Mouse (Mus musculus): ENCODE results near the gene Gm28372. TPM values are rescaled to one million over a fixed set of nuclear protein-coding genes. Genes with fewer than 3 reads are reported as not detected.

The Gm28372 gene
- total RNA-seq, 2 experiments from 2014 or later = not detected

GRCm38 (mm10) chr2:130411558-130412495 is 6.8 kb downstream of the Gm28372 start:
- DNase-seq = peak; percentile 83 to 92

DNA sequence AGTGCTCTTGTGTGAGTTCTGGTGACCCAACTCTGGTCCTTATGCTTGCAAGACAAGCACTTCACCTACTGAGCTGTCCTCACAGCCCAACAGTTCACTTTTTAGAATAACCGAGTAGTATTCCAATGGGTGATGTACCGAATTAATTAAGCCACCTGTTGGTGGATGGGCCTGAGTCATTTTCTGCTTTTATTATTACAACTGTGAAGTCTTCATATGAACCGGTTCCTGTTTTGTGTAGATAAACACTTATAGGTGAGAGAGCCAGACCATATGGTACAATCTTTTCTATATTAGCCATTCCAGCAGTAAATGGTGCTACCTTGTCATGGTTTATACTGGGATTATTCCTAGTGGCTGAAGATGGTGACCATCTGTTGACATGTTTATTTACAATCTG is 7.7 kb downstream of the Gm28372 start:
- DNase-seq = no peak

GRCm38 (mm10) chr2:130414094-130414856 is 9.2 kb downstream of the Gm28372 start:
- DNase-seq = no peak

GRCm38 (mm10) chr2:130421781-130422620 is 17.0 kb downstream of the Gm28372 start:
- no peak for DNase-seq

GRCm38 (mm10) chr2:130423397-130424125 is 18.5 kb downstream of the Gm28372 start:
- DNase-seq = peak; percentile 81 to 82

DNA sequence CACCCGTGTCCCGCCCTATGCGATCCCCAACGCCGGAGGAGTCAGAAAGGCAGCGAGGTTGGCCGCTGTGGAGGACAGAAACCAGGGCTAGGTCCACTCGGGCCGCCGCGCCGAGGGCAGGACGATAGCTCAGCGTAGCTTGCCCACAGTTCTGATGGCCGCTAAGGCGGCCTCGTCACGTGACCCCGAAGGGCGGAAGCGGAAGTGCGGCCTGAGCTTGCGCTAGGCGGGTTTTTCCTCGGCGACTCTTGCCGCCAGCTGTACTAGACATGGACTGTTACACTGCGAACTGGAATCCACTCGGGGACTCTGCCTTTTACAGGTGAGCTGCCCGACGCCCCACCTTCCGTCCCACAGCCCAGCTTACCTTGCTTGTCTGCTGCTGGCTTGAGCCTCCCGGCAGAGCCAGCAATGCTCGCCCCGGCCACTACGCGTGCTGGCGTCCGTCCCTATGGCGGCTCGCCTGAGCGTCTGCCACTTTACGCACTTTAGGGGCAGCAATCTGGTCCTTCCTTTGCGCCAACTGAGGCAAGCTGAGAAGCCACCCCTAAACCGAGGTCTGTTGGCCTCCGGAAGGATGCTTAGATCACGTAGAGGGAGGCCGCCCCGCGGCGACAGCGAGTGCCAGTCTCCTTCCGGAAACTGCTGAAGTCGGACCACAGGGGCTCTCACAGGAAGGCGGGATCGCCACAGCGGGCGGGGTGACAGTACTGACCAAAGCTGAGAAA is 19.3 kb downstream of the Gm28372 start, which contains the start of the genes Vps16 and Pced1a:
Gene Vps16, plus strand, starts transcription at position 214 of the 728 bp plus-strand sequence.
Gene Pced1a, minus strand, starts transcription at position 576 of the 728 bp plus-strand sequence.
- DNase-seq = peak; percentile 95 to 96

DNA sequence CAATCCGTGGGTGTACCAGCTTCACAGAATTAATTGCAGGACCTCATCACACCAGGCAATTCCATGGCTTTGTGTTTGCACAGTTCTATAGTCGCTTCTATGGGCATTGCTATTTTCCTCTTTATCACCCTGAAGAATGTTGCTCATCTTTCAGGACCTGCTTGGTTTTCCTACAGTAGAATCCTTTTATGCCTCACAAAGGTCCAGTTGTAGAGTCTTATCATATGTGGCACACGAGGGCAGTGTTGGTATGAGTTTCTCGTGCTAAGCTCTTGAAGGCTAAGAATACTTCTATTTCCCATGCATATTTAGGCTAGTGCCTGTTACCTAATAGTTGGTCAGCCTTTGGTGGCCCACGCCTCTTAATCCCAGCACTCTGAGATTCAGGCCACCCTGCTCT is 20.1 kb downstream of the Gm28372 start:
- DNase-seq = peak in 1 of 2 experiments; percentile 24

DNA sequence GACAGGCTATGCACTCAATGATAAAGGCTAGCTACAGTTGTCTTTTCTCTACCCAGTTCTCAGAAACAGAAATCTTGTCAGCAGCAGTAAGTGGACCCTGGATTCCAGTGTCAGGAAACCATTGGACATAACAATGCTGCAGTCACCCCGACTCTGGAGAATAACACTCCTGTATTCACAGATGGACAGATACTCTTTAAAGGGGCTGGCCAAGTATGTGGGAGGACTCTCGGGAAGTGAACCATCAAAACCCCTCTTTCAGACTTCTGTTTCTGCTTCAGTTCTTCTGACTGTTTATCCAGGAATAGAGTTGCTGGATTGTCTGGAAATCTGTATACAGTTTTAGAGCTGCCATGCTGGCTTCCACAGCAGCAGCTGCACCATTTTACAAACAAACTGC is 24.8 kb downstream of the Gm28372 start:
- no peak for DNase-seq

GRCm38 (mm10) chr2:130430484-130430883 is 25.4 kb downstream of the Gm28372 start:
- no peak for DNase-seq

DNA sequence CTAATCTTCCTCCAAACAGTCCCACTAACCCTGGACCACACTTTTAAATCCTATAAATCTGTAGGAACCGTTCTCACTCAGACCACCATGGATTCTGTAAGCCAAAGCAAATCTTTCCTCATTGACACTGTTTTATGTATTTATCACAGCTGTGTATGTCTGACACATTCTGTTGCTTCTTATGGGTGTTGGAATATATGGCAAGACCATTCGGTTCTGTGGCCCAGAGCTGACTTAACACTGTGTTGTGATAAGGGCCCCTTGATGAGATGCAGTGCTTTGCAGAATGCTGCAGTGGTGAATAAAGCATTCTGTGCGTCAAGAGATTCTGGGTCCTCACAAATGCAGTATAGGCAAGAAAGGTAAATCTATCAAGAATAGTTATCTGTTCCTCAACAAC is 27.1 kb downstream of the Gm28372 start:
- DNase-seq = no peak

- peak; percentile 36 to 75 for DNase-seq
These were observed 28.1 kb downstream of the Gm28372 start for GRCm38 (mm10) chr2:130433152-130433551.

DNA sequence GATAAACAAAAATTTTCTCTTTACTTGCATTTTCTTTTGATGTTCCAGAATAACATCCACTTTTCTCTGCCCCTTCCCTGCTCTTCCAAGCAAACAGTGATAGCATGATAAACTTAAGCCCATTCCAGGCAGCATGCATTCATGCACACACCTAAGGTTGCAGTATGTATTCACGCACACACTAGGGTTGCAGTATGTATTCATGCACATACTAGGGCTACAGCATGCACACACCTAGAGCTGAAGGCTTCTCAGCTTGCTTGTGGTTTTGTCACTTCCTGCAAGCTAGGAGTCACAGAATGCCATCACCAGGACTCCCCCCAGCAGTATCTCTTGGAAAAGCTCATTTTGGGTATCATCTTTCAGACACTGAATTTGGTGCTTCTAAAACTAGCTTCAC is 31.7 kb downstream of the Gm28372 start:
- no peak for DNase-seq

DNA sequence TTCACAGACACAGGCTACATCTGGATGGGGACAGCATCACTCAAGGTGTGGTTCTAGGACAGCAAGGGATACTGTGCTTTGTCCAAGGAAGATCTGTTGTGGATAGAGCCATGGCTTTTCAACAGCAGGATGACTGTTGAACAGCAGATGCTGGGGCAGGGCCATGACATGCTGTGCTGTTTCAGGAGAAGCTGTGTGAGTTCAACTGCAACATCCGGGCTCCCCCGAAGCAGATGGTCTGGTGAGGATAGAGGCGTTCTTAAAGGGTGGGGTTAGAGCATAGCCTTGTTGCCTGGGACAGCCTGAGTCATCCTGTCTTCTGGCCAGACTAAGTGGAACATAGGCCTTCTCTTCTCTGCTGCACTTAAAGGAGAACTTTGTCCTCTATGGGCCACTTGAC is 33.8 kb downstream of the Gm28372 start:
- peak in 1 of 2 experiments; percentile 14 for DNase-seq

- DNase-seq = no peak
These were observed 34.9 kb downstream of the Gm28372 start for GRCm38 (mm10) chr2:130439840-130440480.

DNA sequence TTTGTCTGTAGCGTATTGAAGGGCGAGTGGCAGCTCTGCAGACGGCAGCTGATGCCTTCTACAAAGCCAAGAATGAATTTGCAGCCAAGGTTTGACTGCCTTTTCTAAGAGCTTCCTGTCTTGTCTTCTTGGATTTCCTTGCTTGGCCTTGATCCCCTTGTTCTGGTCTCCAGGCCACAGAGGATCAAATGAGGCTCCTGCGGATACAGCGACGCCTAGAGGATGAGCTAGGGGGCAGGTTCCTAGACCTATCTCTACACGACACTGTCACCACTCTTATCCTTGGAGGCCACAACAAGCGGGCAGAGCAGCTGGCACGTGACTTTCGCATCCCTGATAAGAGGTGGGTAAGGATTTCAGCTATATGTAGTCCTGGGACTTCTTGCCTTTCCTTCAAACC is 37.1 kb downstream of the Gm28372 start:
- no peak for DNase-seq

DNA sequence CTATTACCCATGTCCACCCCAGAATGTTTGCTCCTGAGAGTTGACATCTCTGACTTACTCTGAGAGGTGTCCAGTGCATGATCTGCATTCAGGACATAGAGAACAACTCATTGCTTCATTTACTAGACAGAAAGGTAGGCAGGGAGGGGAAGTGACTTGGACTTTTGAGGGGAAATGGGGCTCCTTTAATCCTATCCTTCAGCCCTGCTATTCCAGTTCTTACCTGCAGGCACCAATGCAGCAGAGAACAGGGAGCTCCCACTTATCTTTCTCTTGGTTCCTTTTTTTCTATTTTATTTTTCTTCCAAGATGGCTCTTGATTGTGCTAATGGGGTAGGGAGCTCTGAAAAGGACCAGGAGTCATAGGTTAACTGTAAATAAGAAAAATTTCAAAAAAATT is 43.4 kb downstream of the Gm28372 start:
- no peak for DNase-seq

DNA sequence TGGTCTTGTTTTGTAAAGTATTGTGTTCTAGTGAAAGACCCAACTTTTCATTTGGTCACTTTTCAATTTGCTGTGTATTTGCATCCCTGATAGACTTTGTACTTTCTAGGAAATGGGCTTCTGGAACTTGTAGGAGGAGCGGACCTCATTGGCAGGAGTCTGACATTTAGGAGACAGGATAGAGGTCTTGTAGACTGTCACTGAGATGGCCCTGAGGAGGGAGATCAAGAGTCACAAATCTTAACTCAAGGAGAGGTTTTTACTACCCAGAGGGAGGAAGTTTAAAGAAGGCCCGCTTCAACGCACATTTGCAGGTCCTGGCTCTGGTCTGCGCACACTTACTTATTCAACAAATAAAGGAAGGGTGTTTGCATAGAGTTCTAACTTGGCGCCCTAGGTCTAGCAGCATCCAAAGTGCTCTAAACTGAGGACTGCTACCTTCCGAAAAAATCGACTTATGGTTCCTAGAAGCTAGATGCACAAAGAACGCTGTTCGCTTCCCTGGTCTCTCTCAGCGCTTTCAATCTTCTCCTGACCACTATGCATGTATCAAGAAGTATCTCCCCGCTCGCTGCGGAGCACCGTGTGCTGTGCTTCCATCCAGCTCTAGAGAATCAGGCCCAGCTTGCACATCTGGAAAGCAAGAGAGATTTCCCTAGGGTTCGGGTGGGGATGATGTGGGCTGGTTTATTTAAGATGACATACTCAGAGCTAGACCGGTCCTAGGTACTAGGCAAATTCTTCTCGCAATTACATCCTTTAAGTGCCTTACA is 44.2 kb downstream of the Gm28372 start:
- peak; percentile 12 to 37 for DNase-seq

- peak; percentile 95 to 96 for DNase-seq
These were observed 44.9 kb downstream of the Gm28372 start, which contains the start of gene Ptpra for GRCm38 (mm10) chr2:130449794-130450433. Gene Ptpra (plus strand): TSS chr2:130450278.

DNA sequence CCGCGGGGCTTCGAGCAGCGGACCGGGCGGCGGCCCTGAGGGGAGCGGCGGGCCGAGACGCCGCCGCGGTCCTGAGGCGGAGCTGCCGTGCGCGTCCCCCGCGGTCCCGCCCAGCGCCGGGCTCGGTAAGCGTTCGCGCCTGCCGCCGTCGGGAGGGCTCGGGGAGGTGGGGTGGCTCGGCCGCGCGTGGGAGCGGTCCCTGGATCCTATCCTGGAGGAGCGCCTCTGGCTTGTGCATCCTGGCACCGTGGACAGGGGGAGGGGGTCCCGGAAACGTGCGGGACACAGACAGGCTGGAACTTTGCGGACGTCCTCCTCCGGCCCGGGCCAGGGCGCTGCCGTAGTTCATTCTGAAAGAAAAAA is 45.4 kb downstream of the Gm28372 start:
- peak in 1 of 2 experiments; percentile 86 for DNase-seq
